ENCODE assay signal across 8 mouse cellular contexts in the genomic region with DNA sequence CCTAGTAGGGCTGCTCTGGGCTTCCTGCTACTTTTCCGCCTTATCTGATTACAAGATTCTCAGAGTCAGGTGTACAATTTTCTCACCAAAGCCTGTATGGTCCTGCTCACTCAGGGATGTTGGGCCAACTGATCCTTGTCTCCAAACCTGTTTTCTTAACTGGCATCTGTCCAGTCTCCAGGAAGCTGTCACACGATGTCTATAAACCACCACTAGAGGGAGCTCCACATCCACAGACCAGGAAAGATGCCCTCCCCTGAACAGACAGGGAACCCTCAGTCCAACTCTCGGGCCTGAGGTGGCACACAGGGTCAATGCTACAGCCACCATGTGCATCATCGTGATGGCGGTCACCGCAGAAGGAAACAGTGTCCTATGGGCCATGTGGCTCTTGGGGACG. TPM values are rescaled to one million over a fixed set of nuclear protein-coding genes. Genes with fewer than 3 reads are reported as not detected.
A peak's percentile ranks its signal among the peaks of the same experiment; 100 is the strongest.
DNase-seq lines count a peak whose midpoint lies in the region; ATAC-seq and TF ChIP-seq lines count a peak whose summit lies in the region.

No protein-coding gene starts in this region.

- no peak overlapping the region for H3K9ac ChIP-seq in ES-E14 (ENCODE audit: insufficient read depth, low read depth, low read length, poor library complexity, severe bottlenecking)
- H3K9ac ChIP-seq in forebrain, embryonic 12.5 days = no peak overlapping the region
- no peak overlapping the region for H3K9ac ChIP-seq in intestine, embryonic 16.5 days (ENCODE audit: low read depth, low read length)
- H3K9ac ChIP-seq in limb, embryonic 14.5 days (ENCODE audit: low read depth, low read length, severe bottlenecking) = no peak overlapping the region

- H3K27ac ChIP-seq in ES-E14 (ENCODE audit: insufficient read depth, low read depth, low read length, poor library complexity, severe bottlenecking) = no peak overlapping the region
- no peak overlapping the region for H3K27ac ChIP-seq in forebrain, embryonic 12.5 days
- H3K27ac ChIP-seq in intestine, embryonic 16.5 days (ENCODE audit: low read length) = no peak overlapping the region
- H3K27ac ChIP-seq in limb, embryonic 14.5 days (replicated peaks; ENCODE audit: low read depth, low read length) = no peak overlapping the region

- DNase-seq in 416B (ENCODE audit: low read depth) = peak; percentile 72
- DNase-seq in ES-E14 (ENCODE audit: low read depth, low spot score) = peak; percentile 56
- peak; percentile 68 for DNase-seq in limb, embryonic 14.5 days (ENCODE audit: low spot score)
- DNase-seq in natural killer cell, adult 2 months (ENCODE audit: low spot score in 2 of 2) = peak; percentile 32 to 43
- peak; percentile 38 for DNase-seq in thymus, postnatal 25 days

- H3K36me3 ChIP-seq in ES-E14 (ENCODE audit: control insufficient read depth, insufficient read depth, low read length, poor library complexity, severe bottlenecking) = no peaks in the 10 kb centered on the region
- 0 out of 2 replicates have a peak, but pooled peaks cover 3% of the 10 kb centered on the region for H3K36me3 ChIP-seq in forebrain, embryonic 12.5 days (replicated peaks)
- no peaks in the 10 kb centered on the region for H3K36me3 ChIP-seq in intestine, embryonic 16.5 days (ENCODE audit: control insufficient read depth, insufficient read depth, low read length)
- H3K36me3 ChIP-seq in limb, embryonic 14.5 days (ENCODE audit: control insufficient read depth, insufficient read depth, low read length) = no peaks in the 10 kb centered on the region

- no peak for TF ChIP-seq POLR2A in limb, embryonic 14.5 days (IDR thresholded peaks at IDR 0.05; ENCODE audit: borderline replicate concordance, extremely low read depth, insufficient read depth, insufficient read length)

- no peak overlapping the region; a peak in 1 of 4 replicates for H3K4me3 ChIP-seq in ES-E14 (ENCODE audit: insufficient read depth in 1 of 2, low read depth in 1 of 2, low read length in 2 of 2, poor library complexity in 1 of 2, severe bottlenecking in 1 of 2)
- no peak overlapping the region for H3K4me3 ChIP-seq in forebrain, embryonic 12.5 days (replicated peaks)
- no peak overlapping the region for H3K4me3 ChIP-seq in intestine, embryonic 16.5 days (ENCODE audit: low read length)
- no peak overlapping the region for H3K4me3 ChIP-seq in limb, embryonic 14.5 days (replicated peaks; ENCODE audit: low read length)

- no peaks in the 10 kb centered on the region for H3K27me3 ChIP-seq in forebrain, embryonic 12.5 days
- H3K27me3 ChIP-seq in intestine, embryonic 16.5 days (replicated peaks; ENCODE audit: control insufficient read depth, insufficient read depth, low read length) = no peaks in the 10 kb centered on the region
- no peaks in the 10 kb centered on the region for H3K27me3 ChIP-seq in limb, embryonic 14.5 days (ENCODE audit: control insufficient read depth, insufficient read depth, low read length)

- in situ Hi-C loops in ES-E14 (cut with MboI; ENCODE audit: low sequenced_read_pairs in 2 of 2, unreplicated experiment in 2 of 2) = loop anchor here in 1 of 2 experiments (5.0 kb wide), 1 partner anchor 311 kb away; no protein-coding TSS in a partner anchor

- ATAC-seq in cerebellum, adult (ENCODE audit: insufficient number of reproducible peaks, low FRiP score, low TSS enrichment) = peak; percentile 58; the same call in 1 of the 2 replicates
- peak; percentile 69 for ATAC-seq in forebrain, embryonic 12.5 days (ENCODE audit: low FRiP score)
- ATAC-seq in intestine, embryonic 16.5 days = peak; percentile 33; the same call in 1 of the 2 replicates
- ATAC-seq in limb, embryonic 14.5 days (ENCODE audit: low FRiP score, low read depth) = 0 out of 2 replicates have a peak, but pooled peaks have one; percentile 41

- 30% methylated on average over 7 of the region's 7 CpGs for WGBS in forebrain, embryonic 12.5 days
- WGBS in intestine, embryonic 16.5 days = 27% methylated on average over 7 of the region's 7 CpGs
- whole genome bisulfite sequencing in limb, embryonic 14.5 days = 30% methylated on average over 7 of the region's 7 CpGs

- H3K4me1 ChIP-seq in ES-E14 (ENCODE audit: control insufficient read depth in 2 of 2, insufficient read depth in 2 of 2, low read length in 2 of 2, poor library complexity in 1 of 2) = peaks cover 0 to 2% of the 10 kb centered on the region in 2 experiments; a peak in 1 of 4 replicates
- H3K4me1 ChIP-seq in forebrain, embryonic 12.5 days = no peaks in the 10 kb centered on the region
- no peaks in the 10 kb centered on the region for H3K4me1 ChIP-seq in intestine, embryonic 16.5 days (ENCODE audit: control insufficient read depth, insufficient read depth, low read length)
- no peaks in the 10 kb centered on the region for H3K4me1 ChIP-seq in limb, embryonic 14.5 days (ENCODE audit: control insufficient read depth, insufficient read depth, low read length)

- no peaks in the 10 kb centered on the region for H3K9me3 ChIP-seq in ES-E14 (ENCODE audit: control insufficient read depth, insufficient read depth, low read depth, low read length)
- H3K9me3 ChIP-seq in forebrain, embryonic 12.5 days = no peaks in the 10 kb centered on the region
- H3K9me3 ChIP-seq in intestine, embryonic 16.5 days (ENCODE audit: control insufficient read depth, low read length) = no peaks in the 10 kb centered on the region
- H3K9me3 ChIP-seq in limb, embryonic 14.5 days (ENCODE audit: control insufficient read depth, low read length) = no peaks in the 10 kb centered on the region

- no peak overlapping the region for H3K4me2 ChIP-seq in forebrain, embryonic 12.5 days
- H3K4me2 ChIP-seq in intestine, embryonic 16.5 days (ENCODE audit: low read depth, low read length) = no peak overlapping the region
- no peak overlapping the region for H3K4me2 ChIP-seq in limb, embryonic 14.5 days (replicated peaks; ENCODE audit: low read depth, low read length, severe bottlenecking)

TF ChIP-seq in ES-E14, 5 proteins besides CTCF, POLR2A, EP300 and RAD21:
- TF ChIP-seq ZC3H11A (IDR thresholded peaks at IDR 0.05; ENCODE audit: borderline replicate concordance, low read depth, low read length) = peak; percentile 94
- TF ChIP-seq ZNF384 (IDR thresholded peaks at IDR 0.05; ENCODE audit: low read depth, low read length) = no peak

RNA-seq across cellular contexts. Expression of gene Sec13, which starts 21.1 kb away (rescaled TPM):
- 140 and 187 TPM in 2 replicates for total RNA-seq in ES-E14 (2012; rRNA removed)
- polyA plus RNA-seq in forebrain, embryonic 12.5 days (2016; fragmentation: Nextera tagmentation; extraction: Ambion mirVana) = 230 and 237 TPM in 2 replicates
- polyA plus RNA-seq in intestine, embryonic 16.5 days (2015; fragmentation: Nextera tagmentation; extraction: Ambion mirVana) = 307 and 317 TPM in 2 replicates
- polyA plus RNA-seq in limb, embryonic 14.5 days (2012; rRNA removed) = 314 and 328 TPM in 2 replicates
- 318 and 326 TPM in 2 replicates for polyA plus RNA-seq in limb, embryonic 14.5 days (2014; fragmentation: Nextera tagmentation; extraction: Ambion mirVana)

RNA-seq across cellular contexts. Expression of gene Ghrl, which starts 42.0 kb away (rescaled TPM):
- total RNA-seq in ES-E14 (2012; rRNA removed) = 1.8 and 2.3 TPM in 2 replicates
- polyA plus RNA-seq in forebrain, embryonic 12.5 days (2016; fragmentation: Nextera tagmentation; extraction: Ambion mirVana) = 0.92 and 1.2 TPM in 2 replicates
- 169 and 177 TPM in 2 replicates for polyA plus RNA-seq in intestine, embryonic 16.5 days (2015; fragmentation: Nextera tagmentation; extraction: Ambion mirVana)
- polyA plus RNA-seq in limb, embryonic 14.5 days (2012; rRNA removed) = 0.11 and 0.13 TPM in 2 replicates
- polyA plus RNA-seq in limb, embryonic 14.5 days (2014; fragmentation: Nextera tagmentation; extraction: Ambion mirVana) = not detected in 2 replicates

Comparison
In these comparisons a context has a peak if more than half of its experiments do, and no peak if none do; other contexts are left out.
1. RNA of gene Ghrl, which starts 42.0 kb away (polyA plus RNA-seq): 169 to 177 TPM in intestine, embryonic 16.5 days; 0.92 to 1.2 TPM in forebrain, embryonic 12.5 days and 0.11 to 0.13 TPM in limb, embryonic 14.5 days; every median in the first group is over 10 times any median in the second.
2. Peak in every context shown above with its lines, with median percentiles within 50 percentile points of each other: DNase-seq and ATAC-seq.